Comparison of ENCODE assay signal across 8 mouse cellular contexts in genomic region chr7:126702861-126703756, GRCm38 (mm10). TPM values are rescaled to one million over a fixed set of nuclear protein-coding genes. Genes with fewer than 3 reads are reported as not detected.
A peak's percentile ranks its signal among the peaks of the same experiment; 100 is the strongest.
DNase-seq lines count a peak whose midpoint lies in the region; ATAC-seq and TF ChIP-seq lines count a peak whose summit lies in the region.

No protein-coding gene starts in this region.

- peak overlapping the region; percentile 97 for H3K4me2 ChIP-seq in hindbrain, embryonic 12.5 days (replicated peaks)
- H3K4me2 ChIP-seq in midbrain, embryonic 14.5 days (ENCODE audit: low read length), result peak overlapping the region; percentile 71

- H3K4me1 ChIP-seq in kidney, adult 2 months (ENCODE audit: control insufficient read depth, insufficient read depth, low read length), result no peaks in the 10 kb centered on the region
- H3K4me1 ChIP-seq in hindbrain, embryonic 12.5 days, result peaks cover 35% of the 10 kb centered on the region
- peaks cover 33% of the 10 kb centered on the region for H3K4me1 ChIP-seq in midbrain, embryonic 14.5 days (ENCODE audit: control insufficient read depth, insufficient read depth, low read length)

- H3K4me3 ChIP-seq in kidney, adult 2 months (ENCODE audit: insufficient read depth, low read depth, low read length), result peak overlapping the region; percentile 20
- peak overlapping the region; percentile 72 for H3K4me3 ChIP-seq in hindbrain, embryonic 12.5 days
- H3K4me3 ChIP-seq in midbrain, embryonic 14.5 days (replicated peaks; ENCODE audit: low read depth, low read length), result peak overlapping the region; percentile 81

- 0 out of 2 replicates have a peak, but pooled peaks cover 2% of the 10 kb centered on the region for H3K27me3 ChIP-seq in kidney, adult 2 months (replicated peaks; ENCODE audit: control insufficient read depth, insufficient read depth, low read length)
- H3K27me3 ChIP-seq in hindbrain, embryonic 12.5 days, result peaks cover 17% of the 10 kb centered on the region
- H3K27me3 ChIP-seq in midbrain, embryonic 14.5 days (ENCODE audit: control insufficient read depth, insufficient read depth, low read length), result no peaks in the 10 kb centered on the region

- no peak for ATAC-seq in hindbrain, embryonic 12.5 days (ENCODE audit: low FRiP score)
- no peak for ATAC-seq in midbrain, embryonic 14.5 days (ENCODE audit: low FRiP score, low TSS enrichment)

- H3K9ac ChIP-seq in hindbrain, embryonic 12.5 days, result peak overlapping the region; percentile 86
- peak overlapping the region; percentile 96 for H3K9ac ChIP-seq in midbrain, embryonic 14.5 days (replicated peaks; ENCODE audit: low read length)

- no peak for TF ChIP-seq POLR2A in kidney, adult 2 months (IDR thresholded peaks at IDR 0.05; ENCODE audit: low read depth, low read length)

- H3K9me3 ChIP-seq in hindbrain, embryonic 12.5 days (replicated peaks), result no peaks in the 10 kb centered on the region
- H3K9me3 ChIP-seq in midbrain, embryonic 14.5 days (ENCODE audit: control insufficient read depth, low read length), result no peaks in the 10 kb centered on the region

- 83% methylated on average over 12 of the region's 12 CpGs for WGBS in kidney, adult 2 months
- 82% methylated on average over 12 of the region's 12 CpGs for WGBS in hindbrain, embryonic 12.5 days
- 82% methylated on average over 12 of the region's 12 CpGs for whole genome bisulfite sequencing in midbrain, embryonic 14.5 days

- H3K27ac ChIP-seq in kidney, adult 2 months (ENCODE audit: insufficient read depth, low read depth, low read length), result no peak overlapping the region
- H3K27ac ChIP-seq in hindbrain, embryonic 12.5 days, result no peak overlapping the region
- peak overlapping the region; percentile 84 for H3K27ac ChIP-seq in midbrain, embryonic 14.5 days (replicated peaks; ENCODE audit: low read depth, low read length)

- H3K36me3 ChIP-seq in kidney, adult 2 months (ENCODE audit: control insufficient read depth, insufficient read depth, low read length), result no peaks in the 10 kb centered on the region
- peaks cover 25% of the 10 kb centered on the region for H3K36me3 ChIP-seq in hindbrain, embryonic 12.5 days
- peaks cover 27% of the 10 kb centered on the region; the same call in 1 of the 2 replicates for H3K36me3 ChIP-seq in midbrain, embryonic 14.5 days (ENCODE audit: control insufficient read depth, insufficient read depth, low read length)

- no peak for TF ChIP-seq CTCF in kidney, adult 2 months (conservative IDR thresholded peaks at IDR 0.05; ENCODE audit: insufficient read depth, insufficient read length, low read depth, low read length)

- no peak for DNase-seq in kidney, adult 2 months
- no peak for DNase-seq in kidney, adult 18-20 months
- peak; percentile 63 for DNase-seq in brain, adult 2 months (ENCODE audit: low read depth, low spot score)
- DNase-seq in midbrain, embryonic 14.5 days, result no peak
- no peak for DNase-seq in retina, embryonic 14.5 days (ENCODE audit: low spot score)
- no peak for DNase-seq in urinary bladder, postnatal 25 days (ENCODE audit: low spot score)
- no peak for DNase-seq in testis, postnatal 10 days (ENCODE audit: low spot score)

RNA-seq across cellular contexts. Expression of gene Coro1a, which starts 4.5 kb away (rescaled TPM):
- polyA plus RNA-seq in kidney, adult 2 months (2012; rRNA removed), result 22.7 and 71.6 TPM in 2 replicates
- polyA plus RNA-seq in hindbrain, embryonic 12.5 days (2016; fragmentation: Nextera tagmentation; extraction: Ambion mirVana), result 53.6 and 56.9 TPM in 2 replicates
- 95.0 and 115 TPM in 2 replicates for polyA plus RNA-seq in midbrain, embryonic 14.5 days (2014; fragmentation: Nextera tagmentation; extraction: Ambion mirVana)

RNA-seq across cellular contexts. Expression of gene Slx1b, which starts 7.5 kb away (rescaled TPM):
- 13.1 and 17.2 TPM in 2 replicates for polyA plus RNA-seq in kidney, adult 2 months (2012; rRNA removed)
- 15.3 and 17.1 TPM in 2 replicates for polyA plus RNA-seq in hindbrain, embryonic 12.5 days (2016; fragmentation: Nextera tagmentation; extraction: Ambion mirVana)
- polyA plus RNA-seq in midbrain, embryonic 14.5 days (2014; fragmentation: Nextera tagmentation; extraction: Ambion mirVana), result 10.6 and 13.7 TPM in 2 replicates

RNA-seq across cellular contexts. Expression of gene Bola2, which starts 7.9 kb away (rescaled TPM):
- polyA plus RNA-seq in kidney, adult 2 months (2012; rRNA removed), result 63.9 and 67.2 TPM in 2 replicates
- polyA plus RNA-seq in hindbrain, embryonic 12.5 days (2016; fragmentation: Nextera tagmentation; extraction: Ambion mirVana), result 121 and 147 TPM in 2 replicates
- 128 and 164 TPM in 2 replicates for polyA plus RNA-seq in midbrain, embryonic 14.5 days (2014; fragmentation: Nextera tagmentation; extraction: Ambion mirVana)

RNA-seq across cellular contexts. Expression of gene Sult1a1, which starts 26.9 kb away (rescaled TPM):
- polyA plus RNA-seq in kidney, adult 2 months (2012; rRNA removed), result 29.0 and 30.1 TPM in 2 replicates
- polyA plus RNA-seq in hindbrain, embryonic 12.5 days (2016; fragmentation: Nextera tagmentation; extraction: Ambion mirVana), result 0.65 and 1.4 TPM in 2 replicates
- 0.38 and 2.6 TPM in 2 replicates for polyA plus RNA-seq in midbrain, embryonic 14.5 days (2014; fragmentation: Nextera tagmentation; extraction: Ambion mirVana)

RNA-seq across cellular contexts. Expression of gene Sgf29, which starts 54.0 kb away (rescaled TPM):
- polyA plus RNA-seq in kidney, adult 2 months (2012; rRNA removed), result 28.1 and 34.7 TPM in 2 replicates
- polyA plus RNA-seq in hindbrain, embryonic 12.5 days (2016; fragmentation: Nextera tagmentation; extraction: Ambion mirVana), result 27.3 and 40.6 TPM in 2 replicates
- 64.6 and 71.3 TPM in 2 replicates for polyA plus RNA-seq in midbrain, embryonic 14.5 days (2014; fragmentation: Nextera tagmentation; extraction: Ambion mirVana)

Comparison
In these comparisons a context has a peak if more than half of its experiments do, and no peak if none do; other contexts are left out.
1. H3K4me3 ChIP-seq: peak in every context shown above with its lines; median percentile 81 in midbrain, embryonic 14.5 days; 72 in hindbrain, embryonic 12.5 days; 20 in kidney, adult 2 months.